Comparison of ENCODE assay signal across 20 mouse cellular contexts in genomic region chr9:44116182-44116581, GRCm38 (mm10). TPM values are rescaled to one million over a fixed set of nuclear protein-coding genes. Genes with fewer than 3 reads are reported as not detected.
DNase-seq lines count a peak whose midpoint lies in the region; ATAC-seq and TF ChIP-seq lines count a peak whose summit lies in the region.
"Had no signal": no experiment of that assay in that cellular context is flagged by ENCODE, and none has a peak within 500 bp of the region (broad histone marks: within the 10 kb centered on the region; RNA-seq: fewer than 3 reads in every experiment).

No protein-coding gene starts in this region.

- no peak overlapping the region for H3K27ac ChIP-seq in heart, adult 2 months
- no peak overlapping the region for H3K27ac ChIP-seq in liver, postnatal 0 days (ENCODE audit: low read depth)
- H3K27ac ChIP-seq in liver, embryonic 12.5 days, result no peak overlapping the region
- H3K27ac ChIP-seq in CH12.LX (ENCODE audit: insufficient read depth, low read depth), result no peak overlapping the region
- H3K27ac ChIP-seq: forebrain, embryonic 13.5 days; hindbrain, embryonic 10.5 days; intestine, embryonic 15.5 days; neural tube, embryonic 13.5 days had no signal

- in situ Hi-C loops in CH12.LX (cut with MboI; ENCODE audit: low pct_ligation_motif_present, low pct_unique_long_range_greater_than_20kb, low sequenced_read_pairs), result no loop called here

- H3K9ac ChIP-seq in heart, adult 2 months (ENCODE audit: low read depth, low read length), result no peak overlapping the region
- H3K9ac ChIP-seq in liver, postnatal 0 days (replicated peaks), result no peak overlapping the region
- H3K9ac ChIP-seq in liver, embryonic 12.5 days, result no peak overlapping the region
- no peak overlapping the region for H3K9ac ChIP-seq in CH12.LX (ENCODE audit: insufficient read depth, low read depth)
- H3K9ac ChIP-seq: forebrain, embryonic 13.5 days; heart, embryonic 12.5 days; intestine, embryonic 15.5 days; neural tube, embryonic 13.5 days had no signal

- dilution Hi-C loops in CH12.LX (cut with MboI; ENCODE audit: extremely low pct_ligation_motif_present, extremely low pct_unique_long_range_greater_than_20kb, low sequenced_read_pairs), result no loop called here

- intact Hi-C loops in heart, adult 2 months (cut with DNase I), result no loop called here
- intact Hi-C loops in heart, postnatal 25 days (cut with DNase I), result no loop called here

- H3K79me2 ChIP-seq in heart, adult 2 months (replicated peaks; ENCODE audit: control insufficient read depth, insufficient read depth, low read length), result no peaks in the 10 kb centered on the region
- peaks cover 6% of the 10 kb centered on the region; the same call in 1 of the 2 replicates for H3K79me2 ChIP-seq in CH12.LX (replicated peaks; ENCODE audit: control insufficient read depth, extremely low read depth, insufficient read depth, poor library complexity, severe bottlenecking)

- peak; percentile 30 for TF ChIP-seq CTCF in heart, adult 2 months (IDR thresholded peaks at IDR 0.05)
- TF ChIP-seq CTCF in liver, postnatal 0 days (IDR thresholded peaks at IDR 0.05; ENCODE audit: low read depth), result peak; percentile 48
- TF ChIP-seq CTCF in CH12.LX (conservative IDR thresholded peaks at IDR 0.05 in 1 of 2, IDR thresholded peaks at IDR 0.05 in 1 of 2; ENCODE audit: low read depth in 2 of 2, low read length in 2 of 2), result peak in 1 of 2 experiments; percentile 35; a peak in 2 of 4 replicates

- no peak for ATAC-seq in liver, postnatal 0 days
- no peak for ATAC-seq in liver, embryonic 12.5 days
- no peak for ATAC-seq in megakaryocyte progenitor cell, adult 5-6 weeks (replicated peaks; ENCODE audit: poor library complexity)
- ATAC-seq: forebrain, embryonic 13.5 days; intestine, embryonic 15.5 days had no signal

- no peak; the same call in 1 of the 2 replicates for TF ChIP-seq RAD21 in CH12.LX (IDR thresholded peaks at IDR 0.05; ENCODE audit: low read depth, low read length)

- no peak overlapping the region for H3K4me2 ChIP-seq in liver, postnatal 0 days (ENCODE audit: low read depth, low read length)
- no peak overlapping the region for H3K4me2 ChIP-seq in liver, embryonic 12.5 days
- H3K4me2 ChIP-seq in CH12.LX (ENCODE audit: insufficient read depth, low read depth, poor library complexity, severe bottlenecking), result no peak overlapping the region
- H3K4me2 ChIP-seq: forebrain, embryonic 13.5 days; heart, embryonic 12.5 days; intestine, embryonic 15.5 days; neural tube, embryonic 13.5 days had no signal

- H3K4me3 ChIP-seq in heart, adult 2 months, result no peak overlapping the region
- H3K4me3 ChIP-seq in liver, postnatal 0 days (ENCODE audit: low read depth, low read length), result no peak overlapping the region
- no peak overlapping the region for H3K4me3 ChIP-seq in liver, embryonic 12.5 days
- no peak overlapping the region for H3K4me3 ChIP-seq in CH12.LX (replicated peaks in 1 of 3; ENCODE audit: low read depth in 2 of 3, low read length in 2 of 3, poor library complexity in 1 of 3)
- H3K4me3 ChIP-seq: forebrain, embryonic 13.5 days; heart, embryonic 12.5 days; hindbrain, embryonic 10.5 days; intestine, embryonic 15.5 days; neural tube, embryonic 13.5 days had no signal

- H3K27me3 ChIP-seq in heart, adult 2 months (ENCODE audit: control insufficient read depth, insufficient read depth, low read length), result no peaks in the 10 kb centered on the region
- no peaks in the 10 kb centered on the region for H3K27me3 ChIP-seq in liver, postnatal 0 days (ENCODE audit: insufficient read depth, low read length)
- H3K27me3 ChIP-seq in liver, embryonic 12.5 days (replicated peaks), result no peaks in the 10 kb centered on the region
- H3K27me3 ChIP-seq in CH12.LX (replicated peaks), result no peaks in the 10 kb centered on the region
- H3K27me3 ChIP-seq: forebrain, embryonic 13.5 days; heart, embryonic 12.5 days; intestine, embryonic 15.5 days; neural tube, embryonic 13.5 days had no signal

- WGBS in heart, adult 2 months, result 92% methylated on average over 4 of the region's 4 CpGs
- 82% methylated on average over 4 of the region's 4 CpGs for WGBS in liver, postnatal 0 days (ENCODE audit: insufficient replicate concordance)
- WGBS in liver, embryonic 12.5 days (ENCODE audit: insufficient replicate concordance), result 72% methylated on average over 4 of the region's 4 CpGs

- no peak for DNase-seq in heart, adult 2 months
- no peak for DNase-seq in heart, adult 11 months
- DNase-seq in liver, postnatal 0 days, result no peak
- no peak for DNase-seq in CH12.LX (ENCODE audit: extremely low read depth)
- DNase-seq in R1 (ENCODE audit: low read depth, low spot score), result peak; percentile 66
- DNase-seq in heart, postnatal 25 days (ENCODE audit: low spot score), result no peak
- DNase-seq: cerebellum, postnatal 25 days; kidney, postnatal 14 days; right cerebral cortex, postnatal 25 days; thymus, postnatal 25 days had no signal

- no peaks in the 10 kb centered on the region for H3K36me3 ChIP-seq in heart, adult 2 months (ENCODE audit: control insufficient read depth, insufficient read depth, low read length)
- no peaks in the 10 kb centered on the region for H3K36me3 ChIP-seq in liver, postnatal 0 days (replicated peaks; ENCODE audit: insufficient read depth, low read length)
- peaks cover 3% of the 10 kb centered on the region; the same call in 1 of the 2 replicates for H3K36me3 ChIP-seq in liver, embryonic 12.5 days
- no peaks in the 10 kb centered on the region for H3K36me3 ChIP-seq in CH12.LX (replicated peaks in 1 of 2; ENCODE audit: control insufficient read depth in 1 of 2, insufficient read depth in 1 of 2, low read length in 1 of 2)
- H3K36me3 ChIP-seq: heart, embryonic 12.5 days; intestine, embryonic 15.5 days; neural tube, embryonic 13.5 days had no signal

- no peaks in the 10 kb centered on the region for H3K9me3 ChIP-seq in liver, postnatal 0 days (ENCODE audit: low read length)
- H3K9me3 ChIP-seq in liver, embryonic 12.5 days (replicated peaks), result no peaks in the 10 kb centered on the region
- no peaks in the 10 kb centered on the region for H3K9me3 ChIP-seq in CH12.LX (replicated peaks; ENCODE audit: low read length)
- H3K9me3 ChIP-seq: heart, embryonic 12.5 days; hindbrain, embryonic 10.5 days; intestine, embryonic 15.5 days; neural tube, embryonic 13.5 days had no signal

- TF ChIP-seq EP300 in heart, adult 2 months (IDR thresholded peaks at IDR 0.05; ENCODE audit: insufficient read depth, low read depth, low read length), result no peak
- no peak for TF ChIP-seq EP300 in liver, postnatal 0 days (IDR thresholded peaks at IDR 0.05; ENCODE audit: low read depth)
- TF ChIP-seq EP300 in CH12.LX (IDR thresholded peaks at IDR 0.05; ENCODE audit: low read length), result no peak

- H3K4me1 ChIP-seq in heart, adult 2 months (ENCODE audit: control insufficient read depth, insufficient read depth, low read length), result peaks cover 1% of the 10 kb centered on the region
- H3K4me1 ChIP-seq in liver, postnatal 0 days (ENCODE audit: insufficient read depth), result peaks cover 8% of the 10 kb centered on the region
- peaks cover 18% of the 10 kb centered on the region for H3K4me1 ChIP-seq in liver, embryonic 12.5 days
- peaks cover 9 to 48% of the 10 kb centered on the region in 2 experiments; a peak in 3 of 4 replicates for H3K4me1 ChIP-seq in CH12.LX (ENCODE audit: control insufficient read depth in 1 of 2, insufficient read depth in 2 of 2)

- TF ChIP-seq POLR2A in heart, adult 2 months (IDR thresholded peaks at IDR 0.05; ENCODE audit: insufficient read depth, low read depth, low read length), result no peak
- no peak for TF ChIP-seq POLR2A in CH12.LX (IDR thresholded peaks at IDR 0.05; ENCODE audit: low read depth, low read length)

RNA-seq across cellular contexts. Expression of gene Rnf26, which starts 2.9 kb away (rescaled TPM):
- 1 to 10 TPM; 6.5 to 6.7 TPM for total RNA-seq in heart, adult 2 months (2021)
- 7.3 and 10.4 TPM in 2 replicates for polyA plus RNA-seq in heart, adult 2 months (2012; rRNA removed)
- 17.9 and 18.8 TPM in 2 replicates for polyA plus RNA-seq in liver, postnatal 0 days (2015; fragmentation: Nextera tagmentation; extraction: Ambion mirVana)
- polyA plus RNA-seq in liver, embryonic 12.5 days (2016; fragmentation: Nextera tagmentation; extraction: Ambion mirVana), result 57.6 and 58.7 TPM in 2 replicates
- total RNA-seq in CH12.LX (2012; rRNA removed) (15.3 and 15.4 TPM in 2 replicates), CH12.LX (2014; rRNA removed) (9.2 and 11.7 TPM in 2 replicates)
- polyA plus RNA-seq in CH12.LX (2012; ENCODE audit: insufficient read length, low read depth), result 31.5 and 40.0 TPM in 2 replicates
- total RNA-seq in megakaryocyte progenitor cell, adult 5-6 weeks (2015), result 47.7 and 59.6 TPM in 2 replicates
- total RNA-seq in megakaryocyte progenitor cell, adult 5-6 weeks (2017), result 19.1 and 21.2 TPM in 2 replicates
- total RNA-seq in heart, postnatal 25 days (2021), result 1 to 10 TPM; 7.7 to 8.1 TPM

RNA-seq across cellular contexts. Expression of gene Gm49380, which starts 2.9 kb away (rescaled TPM):
- under 1 TPM; 0.21 to 0.23 TPM for total RNA-seq in heart, adult 2 months (2021)
- not detected in 2 replicates for polyA plus RNA-seq in heart, adult 2 months (2012; rRNA removed)
- not detected in 2 replicates for polyA plus RNA-seq in liver, postnatal 0 days (2015; fragmentation: Nextera tagmentation; extraction: Ambion mirVana)
- polyA plus RNA-seq in liver, embryonic 12.5 days (2016; fragmentation: Nextera tagmentation; extraction: Ambion mirVana), result not detected in 2 replicates
- total RNA-seq in CH12.LX (2012; rRNA removed), result not detected in 2 replicates
- total RNA-seq in CH12.LX (2014; rRNA removed), result not detected in 2 replicates
- not detected in 2 replicates for polyA plus RNA-seq in CH12.LX (2012; ENCODE audit: insufficient read length, low read depth)
- total RNA-seq in megakaryocyte progenitor cell, adult 5-6 weeks (2015), result not detected in 2 replicates
- not detected in 2 replicates for total RNA-seq in megakaryocyte progenitor cell, adult 5-6 weeks (2017)
- total RNA-seq in heart, postnatal 25 days (2021), result under 1 TPM in 1 of 2 experiments, not detected in 1; 0.11 TPM
- total RNA-seq: megakaryocyte-erythroid progenitor cell, adult 5-6 weeks had no signal
- polyA plus RNA-seq: forebrain, embryonic 13.5 days; liver, adult 2 months had no signal

RNA-seq across cellular contexts. Expression of gene C1qtnf5, which starts 9.1 kb away (rescaled TPM):
- 1 to 10 TPM; 4.8 to 7.6 TPM for total RNA-seq in heart, adult 2 months (2021)
- polyA plus RNA-seq in heart, adult 2 months (2012; rRNA removed), result 9.4 and 13.8 TPM in 2 replicates
- 1.0 and 1.3 TPM in 2 replicates for polyA plus RNA-seq in liver, postnatal 0 days (2015; fragmentation: Nextera tagmentation; extraction: Ambion mirVana)
- polyA plus RNA-seq in liver, embryonic 12.5 days (2016; fragmentation: Nextera tagmentation; extraction: Ambion mirVana), result 0.23 and 0.28 TPM in 2 replicates
- total RNA-seq in CH12.LX (2012; rRNA removed) (not detected in 2 replicates), CH12.LX (2014; rRNA removed) (not detected in 2 replicates)
- polyA plus RNA-seq in CH12.LX (2012; ENCODE audit: insufficient read length, low read depth), result not detected in 2 replicates
- total RNA-seq in megakaryocyte progenitor cell, adult 5-6 weeks (2015), result not detected in 2 replicates
- not detected in 2 replicates for total RNA-seq in megakaryocyte progenitor cell, adult 5-6 weeks (2017)
- total RNA-seq in heart, postnatal 25 days (2021), result 10 to 100 TPM in 1 of 2 experiments, 1 to 10 TPM in 1; 9.7 to 10.9 TPM
- total RNA-seq: megakaryocyte-erythroid progenitor cell, adult 5-6 weeks had no signal

RNA-seq across cellular contexts. Expression of gene Mfrp, which starts 14.7 kb away (rescaled TPM):
- total RNA-seq in heart, adult 2 months (2021), result under 1 TPM in 1 of 2 experiments, not detected in 1; 0.05 TPM
- polyA plus RNA-seq in heart, adult 2 months (2012; rRNA removed), result 0.04 and 0.12 TPM in 2 replicates
- polyA plus RNA-seq in liver, postnatal 0 days (2015; fragmentation: Nextera tagmentation; extraction: Ambion mirVana), result not detected in 2 replicates
- polyA plus RNA-seq in liver, embryonic 12.5 days (2016; fragmentation: Nextera tagmentation; extraction: Ambion mirVana), result 0.11 TPM in 1 of 2 replicates, not detected in the other
- 0.04 TPM in 1 of 2 replicates, not detected in the other for total RNA-seq in CH12.LX (2012; rRNA removed)
- total RNA-seq in CH12.LX (2014; rRNA removed), result not detected in 2 replicates
- polyA plus RNA-seq in CH12.LX (2012; ENCODE audit: insufficient read length, low read depth), result not detected in 2 replicates
- total RNA-seq in megakaryocyte progenitor cell, adult 5-6 weeks (2015), result not detected in 2 replicates
- 0.12 TPM in 1 of 2 replicates, not detected in the other for total RNA-seq in megakaryocyte progenitor cell, adult 5-6 weeks (2017)
- not detected for total RNA-seq in heart, postnatal 25 days (2021)
- total RNA-seq: gastrocnemius, postnatal 4 days; liver, adult 2 months; megakaryocyte-erythroid progenitor cell, adult 5-6 weeks had no signal
- polyA plus RNA-seq: heart, embryonic 12.5 days; liver, adult 2 months; neural tube, embryonic 13.5 days had no signal

RNA-seq across cellular contexts. Expression of gene Mcam, which starts 18.1 kb away (rescaled TPM):
- total RNA-seq in heart, adult 2 months (2021), result 10 to 100 TPM; 31.6 to 32.5 TPM
- polyA plus RNA-seq in heart, adult 2 months (2012; rRNA removed), result 49.8 and 70.9 TPM in 2 replicates
- 4.2 and 4.5 TPM in 2 replicates for polyA plus RNA-seq in liver, postnatal 0 days (2015; fragmentation: Nextera tagmentation; extraction: Ambion mirVana)
- 6.1 and 6.3 TPM in 2 replicates for polyA plus RNA-seq in liver, embryonic 12.5 days (2016; fragmentation: Nextera tagmentation; extraction: Ambion mirVana)
- total RNA-seq in CH12.LX (2012; rRNA removed), result 0.98 and 1.1 TPM in 2 replicates
- total RNA-seq in CH12.LX (2014; rRNA removed), result 0.56 and 0.73 TPM in 2 replicates
- polyA plus RNA-seq in CH12.LX (2012; ENCODE audit: insufficient read length, low read depth), result 0.40 and 0.57 TPM in 2 replicates
- total RNA-seq in megakaryocyte progenitor cell, adult 5-6 weeks (2015), result 0.12 TPM in 1 of 2 replicates, not detected in the other
- 0.14 TPM in 1 of 2 replicates, not detected in the other for total RNA-seq in megakaryocyte progenitor cell, adult 5-6 weeks (2017)
- total RNA-seq in heart, postnatal 25 days (2021), result 10 to 100 TPM; 38.9 to 40.4 TPM

Comparison
In these comparisons a context has a peak if more than half of its experiments do, and no peak if none do; other contexts are left out.
1. RNA of gene C1qtnf5, which starts 9.1 kb away (total RNA-seq): 9.7 to 10.9 TPM in heart, postnatal 25 days and 4.8 to 7.6 TPM in heart, adult 2 months; not detected in CH12.LX and not detected in megakaryocyte progenitor cell, adult 5-6 weeks; every median in the first group is over 4 times any median in the second.